Mouse (Mus musculus): ENCODE data around the gene Elp5.
"Not testable (repeated sequence)": the region's sequence is repeated elsewhere in the genome, so short reads cannot be mapped to it uniquely, and the experiment has no call there.

Gene Elp5

GRCm38 (mm10) chr11:69933066-69933465 lies 49.3 kb downstream of the Elp5 start:
- DNase-seq, result no peak

GRCm38 (mm10) chr11:69932254-69932653 lies 50.1 kb downstream of the Elp5 start:
- DNase-seq, result no peak

GRCm38 (mm10) chr11:69931769-69932168 lies 50.5 kb downstream of the Elp5 start:
- DNase-seq, result no peak

- DNase-seq, result no peak
Measured at GRCm38 (mm10) chr11:69930967-69931537, 51.3 kb downstream of the Elp5 start.

- not testable (repeated sequence) for DNase-seq
Measured at GRCm38 (mm10) chr11:69930176-69930575, 52.1 kb downstream of the Elp5 start.

- DNase-seq, result no peak
Measured at GRCm38 (mm10) chr11:69929712-69930111, 52.6 kb downstream of the Elp5 start.

DNA sequence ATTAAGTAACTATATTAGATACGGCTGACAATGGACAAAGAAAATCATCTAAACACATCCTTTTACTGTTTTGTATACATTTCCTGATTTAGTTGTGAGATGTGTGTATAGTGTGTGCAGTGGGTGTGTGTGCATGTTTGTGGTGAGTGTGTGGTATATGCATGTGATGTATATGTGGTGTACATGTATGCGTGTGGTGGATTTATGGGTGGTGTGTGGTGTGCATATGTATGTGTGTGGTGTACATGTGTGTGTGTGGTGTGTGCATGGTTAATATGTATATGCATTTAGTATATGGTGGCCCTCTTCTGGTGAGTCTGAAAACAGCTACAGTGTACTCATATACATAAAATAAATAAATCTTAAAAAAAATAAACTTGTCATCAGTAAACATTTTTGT lies 54.8 kb downstream of the Elp5 start:
- no peak for DNase-seq

DNA sequence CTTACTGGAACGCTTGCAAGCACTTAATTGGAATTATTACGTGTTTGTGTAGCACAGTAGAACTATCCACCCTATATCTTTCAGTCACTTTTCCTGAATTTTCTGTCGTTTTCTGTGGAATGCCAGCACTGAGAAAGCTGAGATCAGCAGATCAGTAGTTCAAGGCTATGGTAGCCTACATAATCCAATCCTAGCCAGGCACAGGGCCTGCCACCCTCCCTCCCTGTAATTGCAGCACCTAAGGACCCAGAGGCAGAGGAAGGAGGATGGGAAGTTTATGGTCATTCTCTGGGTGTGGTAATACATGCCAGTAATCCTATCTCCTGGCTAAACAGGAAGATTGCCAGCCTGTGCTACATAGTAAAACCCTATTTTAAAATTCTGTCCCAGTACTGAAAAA lies 59.5 kb downstream of the Elp5 start:
- no peak for DNase-seq

DNA sequence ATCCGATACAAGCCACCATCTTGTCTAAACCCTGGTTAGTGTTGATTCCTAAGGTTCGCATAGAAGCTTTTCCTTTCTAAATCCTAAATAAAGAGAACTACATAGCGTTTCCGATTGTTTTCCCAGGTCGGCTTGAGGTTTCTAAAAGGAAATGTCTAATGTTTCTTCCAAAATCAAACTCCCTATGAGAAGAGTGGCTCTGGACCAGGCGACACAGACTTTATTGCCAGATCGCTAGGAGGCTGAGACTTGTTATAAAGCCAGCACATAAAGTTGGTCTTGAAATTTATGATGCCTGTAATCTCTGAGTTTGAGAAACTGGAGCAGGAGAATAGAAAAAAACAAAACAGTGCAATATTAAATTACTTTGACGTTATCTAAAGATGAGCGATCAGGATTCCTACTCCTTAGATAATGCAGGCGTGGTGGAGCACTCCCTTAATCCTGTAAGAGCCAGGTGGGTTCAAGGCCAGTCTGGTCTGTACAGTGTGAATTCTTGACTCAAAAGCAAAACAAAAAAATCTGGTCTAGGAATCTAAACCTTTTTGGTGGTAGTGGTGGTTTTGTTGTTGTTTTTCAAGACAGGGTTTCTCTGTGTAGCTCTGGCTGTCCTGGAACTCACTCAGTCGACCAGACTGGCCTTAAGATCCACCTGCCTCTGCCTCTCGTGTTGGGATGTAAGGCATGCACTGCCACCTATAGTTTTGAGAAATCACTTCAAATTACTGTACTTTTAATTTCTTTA lies 60.1 kb downstream of the Elp5 start:
- DNase-seq, result no peak

DNA sequence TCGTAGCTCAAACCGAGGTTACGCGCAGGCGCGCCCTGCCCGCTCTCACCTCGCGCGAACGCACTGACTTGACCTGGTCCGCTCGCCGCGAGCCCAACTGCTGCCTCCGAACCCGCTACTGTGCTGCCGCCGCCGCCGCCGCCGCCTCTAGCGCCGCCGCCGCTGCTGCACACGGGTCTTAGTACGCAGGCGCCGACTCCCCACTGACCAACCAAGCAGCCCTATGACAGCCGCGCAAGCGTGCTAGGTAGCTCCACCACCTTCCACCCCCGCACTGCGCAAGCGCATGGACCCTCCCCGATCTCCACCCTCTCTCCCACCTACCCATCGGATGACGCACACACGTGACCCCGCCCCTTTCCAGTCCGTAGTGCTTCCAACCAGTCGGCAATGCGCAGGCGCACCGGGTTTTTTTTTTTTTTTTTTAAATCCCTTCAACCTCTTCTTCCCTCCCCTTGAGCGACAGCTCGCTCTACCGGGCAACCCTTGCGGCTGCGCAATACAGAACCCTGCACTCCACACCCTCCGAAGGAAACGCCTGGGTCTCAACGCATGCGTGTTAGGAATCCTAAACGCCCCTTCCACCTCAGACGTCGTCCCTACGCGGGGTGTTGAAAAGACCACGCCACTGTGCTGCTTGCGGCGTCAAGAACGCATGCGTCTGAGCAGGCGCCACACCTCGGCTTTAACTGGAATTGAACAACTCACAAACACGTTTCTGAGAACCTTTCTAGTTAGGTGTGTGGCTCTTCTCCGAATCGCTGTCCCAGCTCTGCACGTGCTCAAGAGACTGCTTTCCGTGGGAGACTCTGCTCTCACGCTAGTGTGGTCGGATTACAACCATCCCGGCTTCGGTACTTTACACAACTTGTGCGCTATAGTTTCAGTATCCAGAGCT lies 61.0 kb downstream of the Elp5 start, which contains the start of gene Eif5a:
Gene Eif5a, minus strand, starts transcription at position 845 of the 898 bp plus-strand sequence.
- peak; percentile 100 for DNase-seq

DNA sequence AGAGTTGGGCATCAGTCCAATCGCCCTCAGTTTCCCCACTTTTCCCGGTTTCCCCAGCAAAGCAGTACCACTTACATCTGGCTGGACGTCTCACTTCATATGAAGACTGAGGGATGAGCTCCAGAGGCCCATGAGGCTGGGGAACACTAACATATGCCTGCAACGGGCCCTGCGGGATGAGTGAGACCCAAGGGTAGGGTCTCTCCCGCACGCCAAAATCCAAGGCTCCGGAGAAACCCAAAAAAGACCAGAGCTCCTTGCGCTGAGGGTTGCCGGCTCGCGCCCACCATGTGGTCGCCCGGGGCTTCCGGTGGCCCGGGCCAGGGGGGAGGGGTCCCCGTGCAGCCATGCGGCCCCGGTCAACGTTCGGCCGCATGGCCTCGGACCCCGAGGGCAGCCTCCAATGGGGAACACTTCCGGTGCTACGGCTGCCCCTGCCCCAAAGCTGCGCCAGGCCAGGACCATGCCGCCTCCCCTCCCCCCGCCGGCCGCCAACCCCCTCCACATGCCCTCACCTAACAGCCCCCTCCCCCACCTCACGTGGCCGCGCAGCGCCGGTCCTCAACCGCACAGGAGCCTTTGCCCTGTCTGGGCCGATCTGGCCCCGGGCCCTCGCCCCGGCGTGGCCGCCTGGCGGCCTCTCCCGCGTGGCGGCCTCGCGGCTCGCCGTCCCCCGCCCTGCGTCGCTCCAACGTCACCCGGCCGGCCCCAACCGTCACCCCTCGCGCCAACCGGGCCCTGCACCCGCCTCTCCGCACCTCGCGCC lies 61.9 kb downstream of the Elp5 start:
- no peak for DNase-seq

DNA sequence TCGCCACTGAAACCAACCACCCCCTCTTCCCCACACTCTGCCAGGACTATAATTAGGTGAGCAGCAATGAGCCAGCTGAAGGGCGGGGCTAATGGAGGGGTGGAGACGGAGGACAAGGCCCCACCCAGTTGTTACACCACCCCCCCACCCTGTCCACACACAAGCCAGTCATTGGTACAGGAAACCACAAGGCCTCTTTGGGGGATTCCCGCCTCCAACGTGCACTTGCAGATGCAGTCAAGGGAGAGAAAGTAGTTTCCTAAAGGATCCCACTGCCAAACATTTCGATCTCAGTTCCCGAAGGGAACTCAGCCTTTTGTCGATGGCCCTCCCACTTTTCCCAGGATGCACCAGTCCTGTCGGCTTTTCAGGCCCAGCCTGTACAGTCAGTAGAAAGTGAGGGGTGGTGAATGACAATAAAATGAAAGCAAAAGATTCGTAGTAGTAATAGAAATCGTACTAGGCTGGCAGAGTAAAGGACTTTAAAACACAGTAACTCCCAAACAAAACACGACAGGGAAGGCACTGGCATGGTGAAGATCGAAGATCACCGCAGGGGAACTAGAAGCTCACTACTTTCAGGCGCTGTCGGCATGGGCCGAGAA lies 62.6 kb downstream of the Elp5 start:
- DNase-seq, result peak; percentile 42

- no peak for DNase-seq
Measured at GRCm38 (mm10) chr11:69919053-69919452, 63.3 kb downstream of the Elp5 start.
